Mouse (Mus musculus): ENCODE data around the gene Olfr980.

DNA sequence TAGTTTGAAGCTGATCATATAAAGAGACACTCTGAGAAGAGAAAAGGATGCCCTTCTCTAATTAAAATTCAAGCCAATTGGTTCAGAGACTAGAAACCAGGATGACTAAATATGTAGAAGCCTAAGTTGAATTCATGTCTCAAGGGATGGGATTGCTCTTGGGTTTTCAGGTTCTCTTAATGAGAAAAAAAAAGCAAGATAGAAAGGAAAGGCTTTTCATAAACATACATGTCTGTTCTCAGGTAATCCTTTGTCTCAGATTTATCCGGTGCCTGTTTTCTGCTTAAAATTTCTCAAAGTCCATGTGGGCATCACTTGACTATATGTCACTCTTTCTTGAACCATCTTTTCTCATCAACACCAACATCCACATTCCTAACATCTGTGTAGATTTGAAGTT is 6.0 kb downstream of the Olfr980 start, which contains the start of gene Olfr979:
- TF ChIP-seq POLR2A (IDR thresholded peaks at IDR 0.05; ENCODE audit: insufficient read depth, low read depth, low read length) (no peak), CTCF (IDR thresholded peaks at IDR 0.05; ENCODE audit: insufficient read depth, low read depth, low read length) (no peak)
